Mouse (Mus musculus) bone marrow macrophage, adult 2 months (primary cell): ENCODE data around the gene Fn1.

ENCODE experiments used
- CTCF ChIP-seq: IDR thresholded peaks from 2 replicates; pipeline ENCODE4 v1.5.1; 2012; ENCODE audit warnings: low read depth, mild to moderate bottlenecking, low read length, moderate library complexity
- POLR2A ChIP-seq: IDR thresholded peaks from 2 replicates; pipeline ENCODE4 v1.6.1; 2012; ENCODE audit warnings: mild to moderate bottlenecking, low read depth, low read length, borderline replicate concordance

DNA sequence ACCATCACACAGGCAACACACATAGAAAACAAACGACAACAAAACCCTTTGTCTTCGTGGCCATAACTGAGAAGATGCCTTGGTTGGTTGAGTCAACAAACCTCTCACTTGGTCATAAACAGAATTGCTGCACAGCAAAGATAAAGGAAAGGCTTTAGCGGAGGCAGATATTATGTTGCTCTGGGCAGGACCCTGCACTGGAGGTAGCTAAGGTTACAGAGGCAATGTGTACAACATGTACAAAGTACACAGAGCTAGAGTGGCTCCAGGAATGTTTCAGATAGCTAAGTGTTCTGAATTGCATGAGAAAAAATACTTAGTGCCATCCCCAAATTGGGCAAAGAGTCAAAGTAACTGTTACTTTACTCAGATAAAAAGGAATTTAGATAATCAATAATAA is 43.1 kb upstream of the Fn1 start:
- TF ChIP-seq CTCF: no peak
- no peak for TF ChIP-seq POLR2A
